Mouse (Mus musculus): ENCODE measurements at regions not wholly inside any gene's neighbourhood (a gene's known extent, or its start where the extent isn't known, plus 50 kb on each side); places are given as distances from the start of the nearest gene placed in this dataset.

DNA sequence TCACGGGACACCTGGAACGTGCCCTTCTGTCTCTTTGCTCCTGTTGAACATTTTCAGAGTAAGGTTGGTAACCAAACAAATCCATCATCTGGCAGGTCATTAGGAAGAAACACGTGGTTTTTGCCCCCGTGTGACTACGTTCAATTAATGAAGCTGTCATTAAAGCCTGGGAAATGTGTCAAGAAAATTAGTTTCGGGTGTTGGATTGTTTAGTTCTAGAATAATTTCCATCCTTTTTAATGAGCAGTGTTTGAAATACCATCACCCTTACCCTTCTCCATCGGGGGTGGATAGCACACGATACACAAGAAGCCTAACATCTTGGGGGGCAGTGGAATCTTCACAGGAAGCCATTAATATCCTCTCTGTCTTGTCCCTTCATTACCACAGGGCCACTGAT, 107.7 kb downstream of the Far1 start:
- TF ChIP-seq POLR2A (IDR thresholded peaks at IDR 0.05; ENCODE audit: borderline replicate concordance, extremely low read depth, insufficient read depth, insufficient read length, poor library complexity, severe bottlenecking) (no peak), CTCF (IDR thresholded peaks at IDR 0.05; ENCODE audit: borderline replicate concordance, extremely low read depth, insufficient read depth, insufficient read length) (no peak)
- peak; percentile 16 for DNase-seq (ENCODE audit: low read depth)

DNA sequence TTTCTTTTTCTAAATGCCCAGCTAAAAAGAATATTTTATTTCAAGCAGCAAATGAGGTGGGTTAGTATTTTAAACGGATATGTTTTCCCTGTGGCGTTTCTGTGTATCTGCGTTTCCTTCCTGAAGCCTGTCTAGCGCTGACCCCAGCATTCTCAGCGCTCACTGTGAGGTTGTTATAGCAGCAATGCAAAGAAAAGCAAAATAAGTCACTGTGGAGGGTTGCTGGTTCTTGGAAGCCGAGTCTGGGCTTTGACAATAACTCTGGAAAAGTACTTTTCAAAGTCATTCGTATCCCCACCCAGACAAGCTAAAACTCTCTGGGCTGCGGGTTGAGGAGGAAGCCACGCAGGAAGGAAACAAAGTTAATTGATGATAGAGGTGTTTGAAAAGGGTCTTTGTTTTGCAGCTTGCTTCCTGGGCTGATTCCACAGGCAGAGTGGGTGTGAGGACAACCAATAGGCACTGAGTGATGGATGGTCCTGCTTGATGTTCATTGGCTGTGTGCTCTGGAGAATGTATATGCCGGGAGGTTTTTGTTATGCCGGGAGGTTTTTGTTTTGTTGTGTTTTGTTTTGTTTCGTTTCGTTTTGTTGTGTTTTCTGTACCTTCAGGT, 108.4 kb downstream of the Far1 start:
- no peak for TF ChIP-seq CTCF (IDR thresholded peaks at IDR 0.05; ENCODE audit: borderline replicate concordance, extremely low read depth, insufficient read depth, insufficient read length)
- TF ChIP-seq POLR2A (IDR thresholded peaks at IDR 0.05; ENCODE audit: borderline replicate concordance, extremely low read depth, insufficient read depth, insufficient read length, poor library complexity, severe bottlenecking) = no peak
- peak; percentile 22 for DNase-seq (ENCODE audit: low read depth)

DNA sequence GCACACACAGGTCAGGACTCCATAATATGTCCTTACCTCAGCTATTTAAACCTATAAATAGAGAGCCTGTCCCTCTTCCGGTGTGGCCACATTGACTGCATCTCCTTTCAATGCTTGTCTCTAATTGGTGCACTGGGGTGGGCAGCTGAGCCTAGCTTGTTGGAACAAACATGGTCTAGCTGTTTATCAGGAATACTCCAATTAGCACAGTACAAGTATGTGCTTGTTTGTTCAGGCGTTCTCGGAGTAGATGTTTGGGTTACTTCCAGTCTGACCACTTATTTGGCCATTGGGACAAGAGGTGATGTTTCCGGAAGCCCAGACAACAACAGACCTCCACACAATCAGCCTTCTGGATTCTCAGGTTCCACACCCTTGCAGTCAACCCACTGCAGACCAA, 109.7 kb downstream of the Far1 start:
- no peak for DNase-seq (ENCODE audit: low read depth)
- TF ChIP-seq CTCF (IDR thresholded peaks at IDR 0.05; ENCODE audit: borderline replicate concordance, extremely low read depth, insufficient read depth, insufficient read length) = no peak
- TF ChIP-seq POLR2A (IDR thresholded peaks at IDR 0.05; ENCODE audit: borderline replicate concordance, extremely low read depth, insufficient read depth, insufficient read length, poor library complexity, severe bottlenecking) = no peak

DNA sequence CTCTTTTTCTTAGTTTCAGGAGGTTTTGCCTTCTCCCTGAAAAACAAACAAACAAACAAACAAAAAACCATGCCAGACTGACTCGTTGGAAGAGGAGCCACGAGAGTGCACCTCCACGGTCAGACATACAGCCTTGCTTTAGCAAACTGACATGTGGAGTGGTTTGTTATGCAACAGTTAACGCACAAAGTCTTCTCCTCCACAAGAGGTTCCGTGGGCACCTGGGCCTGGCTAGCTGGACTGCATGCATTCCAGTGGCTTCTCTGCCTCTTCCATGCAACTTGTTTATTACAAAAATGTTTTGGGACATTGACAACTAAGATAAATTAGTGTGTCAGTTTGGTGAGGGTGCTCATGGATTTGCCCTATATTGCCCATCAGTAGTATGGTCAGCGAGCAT, 110.3 kb downstream of the Far1 start:
- DNase-seq (ENCODE audit: low read depth) = no peak
- TF ChIP-seq CTCF (IDR thresholded peaks at IDR 0.05; ENCODE audit: borderline replicate concordance, extremely low read depth, insufficient read depth, insufficient read length) (no peak), POLR2A (IDR thresholded peaks at IDR 0.05; ENCODE audit: borderline replicate concordance, extremely low read depth, insufficient read depth, insufficient read length, poor library complexity, severe bottlenecking) (no peak)

DNA sequence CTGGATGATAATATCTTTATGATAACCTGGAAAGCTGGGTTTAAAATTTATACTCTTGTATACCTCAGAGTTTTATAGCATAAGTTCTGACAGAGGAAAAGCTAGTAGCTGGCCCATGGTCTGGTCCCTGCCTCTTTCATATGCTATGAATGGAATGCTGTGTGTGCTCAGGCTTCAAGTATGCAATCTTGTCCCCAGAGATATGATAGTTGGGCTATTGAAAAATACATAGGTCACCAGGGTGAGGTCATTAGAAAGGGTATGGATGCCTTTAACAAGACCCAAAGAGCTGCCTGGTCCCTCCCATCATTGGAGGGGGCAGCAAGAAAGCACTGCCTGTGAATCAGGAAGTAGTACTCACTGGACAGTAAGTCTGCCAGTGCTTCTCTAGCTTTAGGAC, 113.1 kb downstream of the Far1 start:
- no peak for DNase-seq (ENCODE audit: low read depth)
- no peak for TF ChIP-seq CTCF (IDR thresholded peaks at IDR 0.05; ENCODE audit: borderline replicate concordance, extremely low read depth, insufficient read depth, insufficient read length)
- no peak for TF ChIP-seq POLR2A (IDR thresholded peaks at IDR 0.05; ENCODE audit: borderline replicate concordance, extremely low read depth, insufficient read depth, insufficient read length, poor library complexity, severe bottlenecking)

DNA sequence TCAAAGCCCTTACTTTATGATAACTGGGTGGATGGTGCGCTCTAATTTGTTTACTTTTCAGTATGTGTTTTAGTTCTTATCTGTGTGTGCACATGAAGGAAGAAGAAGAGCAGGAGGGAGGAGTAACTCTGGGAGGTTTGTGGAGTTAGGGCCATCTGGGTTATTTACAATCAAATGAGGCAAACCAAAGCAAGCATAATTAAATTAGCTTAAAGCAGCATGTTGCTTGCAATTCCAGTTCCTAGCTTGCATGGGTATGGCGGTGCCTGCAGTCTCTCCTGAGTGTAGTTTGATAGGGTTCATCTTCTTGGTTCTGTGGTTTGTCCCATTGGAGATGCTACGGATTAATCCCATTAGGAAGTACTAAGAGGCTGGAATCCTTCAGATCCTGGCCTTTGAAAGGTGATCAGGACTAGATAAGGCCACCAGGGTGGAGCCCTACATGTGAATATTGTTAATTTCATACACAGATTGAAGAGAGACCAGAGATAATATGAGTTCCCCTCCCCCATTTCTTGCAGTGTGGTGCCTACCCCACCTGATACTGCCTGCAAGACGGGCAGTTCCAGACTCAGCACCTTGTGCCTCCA, 123.5 kb downstream of the Far1 start:
- TF ChIP-seq CTCF (IDR thresholded peaks at IDR 0.05; ENCODE audit: borderline replicate concordance, extremely low read depth, insufficient read depth, insufficient read length) = no peak
- TF ChIP-seq POLR2A (IDR thresholded peaks at IDR 0.05; ENCODE audit: borderline replicate concordance, extremely low read depth, insufficient read depth, insufficient read length, poor library complexity, severe bottlenecking) = no peak
- DNase-seq (ENCODE audit: low read depth) = no peak

DNA sequence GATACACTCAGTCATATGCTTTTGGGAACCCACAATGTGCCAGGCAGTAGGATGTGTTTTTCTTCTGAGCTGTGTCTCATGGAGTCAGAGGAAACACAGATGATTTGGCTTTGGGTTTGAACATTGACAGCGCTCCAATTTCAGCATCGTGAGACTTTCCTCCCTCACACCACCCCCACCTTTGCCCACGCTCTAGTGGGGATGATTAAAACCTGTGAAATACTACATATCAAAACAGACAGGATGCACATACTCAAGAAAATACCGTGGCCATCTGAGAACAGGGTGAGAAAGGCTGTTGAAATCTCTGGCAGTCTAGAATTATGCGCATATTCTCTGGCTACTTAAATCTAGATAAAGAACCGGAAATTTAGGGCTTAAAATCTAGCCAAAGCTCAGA, 124.5 kb downstream of the Far1 start:
- no peak for TF ChIP-seq POLR2A (IDR thresholded peaks at IDR 0.05; ENCODE audit: borderline replicate concordance, extremely low read depth, insufficient read depth, insufficient read length, poor library complexity, severe bottlenecking)
- TF ChIP-seq CTCF (IDR thresholded peaks at IDR 0.05; ENCODE audit: borderline replicate concordance, extremely low read depth, insufficient read depth, insufficient read length) = no peak
- peak; percentile 72 for DNase-seq (ENCODE audit: low read depth)

DNA sequence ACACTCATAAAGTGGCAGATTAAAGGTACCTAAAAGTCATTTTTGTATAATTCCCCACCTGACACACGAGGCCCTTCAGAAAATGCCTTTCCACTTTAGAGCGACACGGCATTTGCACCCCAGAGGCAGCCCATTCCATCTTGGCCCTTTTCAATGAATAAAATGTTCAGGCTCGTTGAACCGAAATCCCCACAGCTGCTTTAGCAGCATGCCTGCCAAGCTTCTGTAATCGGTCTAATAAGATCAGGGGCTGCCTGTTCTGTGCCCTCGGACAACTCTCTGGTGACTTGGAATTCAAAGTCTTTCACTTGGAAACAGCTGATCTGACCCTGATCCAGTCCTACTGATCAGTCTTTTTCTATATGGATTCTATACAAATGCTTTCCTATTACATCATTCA, 123.3 kb upstream of the Spon1 start:
- DNase-seq (ENCODE audit: low read depth) = peak; percentile 58
- TF ChIP-seq POLR2A (IDR thresholded peaks at IDR 0.05; ENCODE audit: borderline replicate concordance, extremely low read depth, insufficient read depth, insufficient read length, poor library complexity, severe bottlenecking) (no peak), CTCF (IDR thresholded peaks at IDR 0.05; ENCODE audit: borderline replicate concordance, extremely low read depth, insufficient read depth, insufficient read length) (no peak)

DNA sequence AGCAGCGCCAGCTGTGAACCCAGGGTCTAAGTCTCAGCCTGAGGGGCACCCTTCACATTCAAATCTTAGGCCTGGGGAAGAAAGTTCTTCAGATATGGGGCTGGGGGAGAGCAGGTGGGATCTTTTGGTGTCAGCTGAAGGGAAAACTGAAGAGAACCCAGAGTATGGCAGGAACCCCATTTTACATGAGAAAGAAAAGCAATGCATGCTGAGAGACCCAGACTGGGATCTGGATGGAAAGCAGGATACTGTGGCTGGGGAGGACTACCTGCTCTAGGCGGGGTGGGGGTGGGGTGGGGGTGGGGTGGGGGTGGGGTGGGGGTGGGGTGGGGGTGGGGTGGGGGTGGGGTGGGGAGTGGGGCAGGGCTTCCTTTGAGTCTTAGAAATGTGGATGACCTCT, 115.2 kb upstream of the Spon1 start:
- TF ChIP-seq CTCF (IDR thresholded peaks at IDR 0.05; ENCODE audit: borderline replicate concordance, extremely low read depth, insufficient read depth, insufficient read length) (no peak), POLR2A (IDR thresholded peaks at IDR 0.05; ENCODE audit: borderline replicate concordance, extremely low read depth, insufficient read depth, insufficient read length, poor library complexity, severe bottlenecking) (no peak)
- no peak for DNase-seq (ENCODE audit: low read depth)

DNA sequence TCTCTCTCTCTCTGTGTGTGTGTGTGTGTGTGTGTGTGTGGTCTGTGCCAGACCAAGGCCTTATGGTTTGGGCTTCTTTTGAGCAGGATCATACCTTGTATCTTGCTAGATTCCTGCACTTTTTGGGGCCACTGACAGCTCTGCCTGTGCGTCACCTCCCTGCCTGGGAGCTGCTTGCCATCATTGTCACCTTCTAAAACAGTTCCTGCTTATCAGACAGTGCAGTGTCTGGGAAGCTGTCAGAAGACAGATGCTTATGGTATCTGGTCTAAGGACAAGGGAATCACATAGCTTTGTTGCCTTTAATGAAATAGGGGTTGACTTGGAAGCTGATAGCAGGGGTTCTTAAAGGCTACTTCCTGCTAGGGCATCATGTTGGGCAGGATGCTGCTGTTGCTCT, 114.1 kb upstream of the Spon1 start:
- TF ChIP-seq CTCF (IDR thresholded peaks at IDR 0.05; ENCODE audit: borderline replicate concordance, extremely low read depth, insufficient read depth, insufficient read length) (no peak), POLR2A (IDR thresholded peaks at IDR 0.05; ENCODE audit: borderline replicate concordance, extremely low read depth, insufficient read depth, insufficient read length, poor library complexity, severe bottlenecking) (no peak)
- DNase-seq (ENCODE audit: low read depth) = no peak

DNA sequence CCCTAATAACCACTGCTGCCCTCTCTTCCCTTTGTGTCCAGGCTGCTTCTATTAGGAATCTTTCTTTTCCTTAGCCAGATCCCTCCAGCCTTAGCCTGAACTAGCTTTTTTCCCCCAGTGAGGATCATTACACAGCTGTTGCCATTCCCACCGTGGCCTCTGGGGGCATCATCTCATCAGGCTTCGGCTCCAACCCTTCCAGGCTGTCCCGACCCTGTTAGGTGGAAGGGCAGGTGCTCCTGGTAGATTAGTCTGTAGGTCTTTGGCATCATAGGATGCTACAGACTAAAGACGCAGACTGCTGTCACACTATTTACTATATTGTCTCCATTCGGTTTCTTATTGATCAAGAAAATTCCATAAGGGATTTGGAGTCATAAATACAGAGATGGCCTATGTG, 112.7 kb upstream of the Spon1 start:
- peak; percentile 35 for DNase-seq (ENCODE audit: low read depth)
- no peak for TF ChIP-seq POLR2A (IDR thresholded peaks at IDR 0.05; ENCODE audit: borderline replicate concordance, extremely low read depth, insufficient read depth, insufficient read length, poor library complexity, severe bottlenecking)
- peak; percentile 75 for TF ChIP-seq CTCF (IDR thresholded peaks at IDR 0.05; ENCODE audit: borderline replicate concordance, extremely low read depth, insufficient read depth, insufficient read length)

DNA sequence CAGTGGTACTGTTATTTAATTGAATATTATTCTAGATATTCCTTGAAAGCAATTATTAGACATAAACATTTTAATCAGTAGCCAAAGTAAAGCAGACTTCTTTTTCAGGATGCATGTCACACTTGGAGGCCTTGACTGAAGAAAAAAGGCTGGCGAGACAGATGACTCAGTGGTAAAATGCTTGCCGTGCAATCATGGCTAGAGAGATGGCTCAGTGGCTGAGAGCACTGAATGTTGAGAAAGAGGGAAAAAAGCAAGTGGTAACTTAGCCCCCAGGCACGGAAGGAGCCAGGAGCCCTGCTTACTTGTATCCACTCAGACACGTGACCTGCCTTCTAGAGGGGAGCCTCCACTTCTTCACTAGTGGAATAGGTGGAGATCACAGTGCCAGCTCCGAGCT, 110.5 kb upstream of the Spon1 start:
- TF ChIP-seq CTCF (IDR thresholded peaks at IDR 0.05; ENCODE audit: borderline replicate concordance, extremely low read depth, insufficient read depth, insufficient read length) (no peak), POLR2A (IDR thresholded peaks at IDR 0.05; ENCODE audit: borderline replicate concordance, extremely low read depth, insufficient read depth, insufficient read length, poor library complexity, severe bottlenecking) (no peak)
- DNase-seq (ENCODE audit: low read depth) = no peak
